Mouse (Mus musculus) mouse trophoblast stem cell (cell line): ENCODE data around the gene Parp6.

Source experiments
- in situ Hi-C, 2 experiments: fragments of 300-500 bp; cut with MseI, MboI; formaldehyde crosslinking; loops; 2 replicates in 1 of 2; 3 replicates in 1 of 2; pipeline ENCODE4 v1.15.1; 2025

Parp6 gene

DNA sequence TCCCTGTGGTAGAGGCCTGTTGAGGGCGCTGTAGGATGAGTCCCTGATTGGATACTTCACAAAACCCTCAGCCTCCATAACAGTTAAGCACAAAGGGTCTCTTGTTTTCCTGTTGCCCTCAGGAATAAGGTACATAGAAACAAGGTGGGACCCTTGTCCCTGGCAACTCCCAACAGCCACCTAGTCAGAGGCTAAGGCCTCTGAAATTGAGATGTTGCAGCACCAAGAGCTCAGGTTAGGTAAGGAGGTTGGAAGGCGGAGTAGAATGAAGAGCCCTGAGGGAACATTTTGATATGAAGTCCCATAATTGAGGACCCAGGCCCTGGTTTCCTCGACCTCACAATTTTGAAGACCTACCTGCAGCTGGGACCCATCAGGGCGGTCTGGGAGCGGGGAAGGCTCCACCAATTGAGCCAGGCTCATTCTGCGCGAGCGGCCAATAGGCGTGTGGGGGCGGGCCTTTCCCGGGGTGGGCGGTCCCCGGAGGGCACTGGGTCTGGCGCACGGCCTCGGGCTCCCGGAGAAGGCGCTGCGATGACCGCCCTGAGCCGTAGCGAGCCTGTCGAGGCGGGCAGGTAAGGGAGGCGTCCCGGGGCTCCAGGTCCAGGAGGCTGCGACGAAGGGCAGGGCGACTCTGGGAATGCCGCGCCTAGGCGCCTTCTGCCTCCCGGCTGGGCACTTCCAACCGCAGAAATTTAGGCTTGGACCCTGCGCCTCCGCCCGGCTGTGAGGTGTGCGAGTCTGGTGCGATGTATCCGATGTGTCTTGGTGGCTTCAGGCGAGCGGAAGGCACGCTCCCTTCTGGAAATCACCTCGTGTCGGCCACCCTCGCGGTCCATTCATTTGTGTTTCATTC lies 62.8 kb downstream of the Parp6 start, which contains the start of gene Gramd2:
Gene Gramd2 (plus strand): TSS at position 467 of the 856 bp plus-strand sequence.
- in situ Hi-C loops: no loop called here

DNA sequence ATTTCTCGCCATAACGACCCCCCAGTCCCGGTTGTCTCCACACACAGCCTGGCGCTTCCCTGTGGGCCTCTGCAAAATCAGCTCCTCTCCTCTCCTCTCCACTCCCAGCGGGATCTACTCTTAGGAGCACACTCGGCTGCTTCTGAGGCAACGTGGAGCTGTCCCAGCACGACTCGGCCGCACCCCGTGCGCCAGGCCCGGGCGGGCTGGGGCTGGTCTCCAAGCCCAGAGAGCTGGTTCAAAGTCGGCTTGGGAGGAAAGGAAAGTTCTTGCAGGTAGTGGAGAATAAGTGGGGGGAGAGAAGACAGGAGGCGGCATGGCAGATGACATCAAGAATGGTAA lies 63.4 kb downstream of the Parp6 start:
- in situ Hi-C loops: no loop called here

- in situ Hi-C loops: no loop called here
Measured at GRCm38 (mm10) chr9:59684020-59684419, 66.9 kb downstream of the Parp6 start.

DNA sequence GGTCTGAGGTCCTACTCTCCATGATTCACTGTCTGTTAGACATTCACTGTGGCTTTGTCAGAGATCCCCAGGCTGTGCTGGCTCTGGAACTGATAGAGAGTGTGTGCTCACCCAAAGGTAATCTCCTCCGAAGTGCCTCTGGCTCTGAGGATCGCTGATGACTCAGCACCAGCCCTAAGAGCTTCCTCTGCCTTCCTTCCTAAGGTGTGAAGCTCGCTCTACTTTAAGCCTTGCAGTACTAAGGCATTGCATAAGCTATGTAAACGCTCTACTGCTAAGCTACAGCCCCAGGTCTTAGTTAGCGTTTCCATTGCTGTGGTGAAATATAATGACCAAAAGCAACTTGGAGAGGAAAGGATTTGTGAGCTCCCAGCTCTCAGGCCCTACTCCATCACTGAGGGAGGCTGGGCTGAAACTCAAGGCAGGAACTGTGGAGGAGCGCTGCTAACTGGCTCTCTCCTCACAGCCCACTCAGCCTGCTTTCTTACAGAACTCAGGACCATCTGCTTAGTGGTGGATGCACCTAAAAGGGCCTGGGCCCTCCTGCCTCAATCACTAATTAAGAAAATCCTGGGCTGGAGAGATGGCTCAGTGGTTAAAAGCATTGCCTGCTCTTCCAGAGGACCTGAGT lies 70.4 kb downstream of the Parp6 start:
- in situ Hi-C loops: no loop called here

GRCm38 (mm10) chr9:59691635-59692094 lies 74.6 kb downstream of the Parp6 start:
- in situ Hi-C loops: no loop called here

GRCm38 (mm10) chr9:59692145-59692544 lies 75.1 kb downstream of the Parp6 start:
- in situ Hi-C loops: no loop called here

DNA sequence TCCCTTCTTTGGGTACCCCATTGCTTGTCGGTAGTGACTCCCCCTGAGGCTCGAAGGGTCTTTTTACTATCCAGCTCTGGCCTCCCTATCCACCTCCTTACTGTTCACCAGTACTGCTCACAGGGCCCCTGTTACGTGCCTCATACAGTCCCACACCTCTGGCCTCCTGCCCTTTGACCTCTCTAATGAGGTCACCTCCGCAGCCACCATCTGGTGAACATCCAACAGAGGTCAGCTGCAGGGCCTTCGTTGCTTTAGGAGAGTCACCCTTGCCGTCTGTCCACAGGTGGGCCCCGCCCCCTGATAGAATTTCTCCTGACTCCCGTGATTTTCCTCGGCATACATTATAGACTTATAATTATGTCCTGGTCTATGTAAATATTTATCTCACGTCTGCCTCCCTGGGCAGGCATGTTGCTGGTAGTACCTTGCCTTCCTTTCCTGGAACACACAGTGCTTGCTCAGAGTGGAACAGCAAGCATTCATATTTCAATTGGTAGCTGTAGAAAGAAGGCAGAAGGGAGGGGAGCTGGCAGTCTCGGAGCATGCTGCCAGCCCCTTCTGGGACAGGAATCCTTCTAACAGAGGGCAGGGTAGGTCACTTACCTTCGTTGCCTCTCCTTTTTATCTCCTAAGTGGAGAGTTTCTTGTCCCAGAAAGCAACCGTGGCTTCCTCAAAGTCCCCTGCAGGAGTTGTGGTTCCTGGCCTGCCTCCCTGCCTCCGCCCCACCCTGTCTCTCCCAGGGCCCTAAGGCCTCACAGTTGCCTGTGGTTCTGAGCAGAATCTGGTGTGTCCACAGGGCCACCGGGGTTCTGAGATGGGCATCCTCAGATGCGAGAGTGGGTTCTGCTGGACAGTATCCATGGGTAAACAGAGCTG lies 77.7 kb downstream of the Parp6 start:
- in situ Hi-C loops: no loop called here

DNA sequence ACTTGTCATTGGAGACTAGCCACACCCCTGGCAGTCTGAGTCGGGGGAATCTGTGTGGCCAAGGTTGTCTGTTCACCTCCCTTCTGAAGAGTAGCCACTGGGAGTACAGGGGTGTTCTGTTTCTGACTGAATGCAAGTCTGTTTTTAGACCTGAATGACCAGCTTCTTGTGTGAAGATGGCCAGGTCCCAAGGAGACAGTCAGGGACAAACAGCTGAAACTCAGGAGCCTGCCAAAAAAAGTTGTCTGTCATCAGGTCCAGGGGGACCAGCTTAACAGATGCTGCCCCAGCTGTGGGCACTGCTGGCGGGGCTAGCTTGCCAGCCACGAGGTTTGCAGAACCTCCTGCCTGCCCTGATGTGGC lies 78.3 kb downstream of the Parp6 start:
- in situ Hi-C loops: no loop called here

- in situ Hi-C loops: no loop called here
Measured at GRCm38 (mm10) chr9:59696381-59696780, 79.3 kb downstream of the Parp6 start.
